Mouse (Mus musculus) thymus, adult 2 months (tissue): ENCODE data around the gene Cd151. TPM values are rescaled to one million over a fixed set of nuclear protein-coding genes. Genes with fewer than 3 reads are reported as not detected.

ENCODE experiments used
- DNase-seq: peaks from one replicate; pipeline ENCODE4 v3.0.0; 2021
- H3K27ac ChIP-seq: fragments of 200-500 bp; 2 replicates; pipeline ENCODE4 v1.5.1; 2012; ENCODE audit warnings: low read length, control low read depth; ENCODE audit not compliant: control insufficient read depth, insufficient read depth
- H3K27me3 ChIP-seq: fragments of 200-500 bp; 2 replicates; pipeline ENCODE4 v1.6.1; 2012; ENCODE audit warnings: mild to moderate bottlenecking, low read length, moderate library complexity, mixed read lengths; ENCODE audit not compliant: control insufficient read depth, insufficient read depth
- H3K36me3 ChIP-seq: fragments of 200-500 bp; 2 replicates; pipeline ENCODE4 v1.6.1; 2012; ENCODE audit warnings: mild to moderate bottlenecking, low read length, moderate library complexity; ENCODE audit not compliant: control insufficient read depth, insufficient read depth
- H3K4me1 ChIP-seq: fragments of 200-500 bp; replicated peaks from 2 replicates; pipeline ENCODE4 v1.6.1; 2012; ENCODE audit warnings: low read length; ENCODE audit not compliant: control insufficient read depth, insufficient read depth
- H3K4me3 ChIP-seq: fragments of 200-500 bp; 2 replicates; pipeline ENCODE4 v1.5.1; 2012; ENCODE audit warnings: mild to moderate bottlenecking, low read length, control low read depth, moderate library complexity; ENCODE audit not compliant: control insufficient read depth, insufficient read depth
- CTCF ChIP-seq: fragments of 200-500 bp; IDR thresholded peaks from 2 replicates; pipeline ENCODE4 v1.5.1; 2012; ENCODE audit warnings: mild to moderate bottlenecking, control low read depth, low read length, moderate library complexity, borderline replicate concordance; ENCODE audit not compliant: control insufficient read depth, poor library complexity, insufficient read depth; ENCODE audit errors: extremely low read depth
- POLR2A ChIP-seq: fragments of 200-500 bp; IDR thresholded peaks from 2 replicates; pipeline ENCODE4 v1.6.1; 2012; ENCODE audit warnings: mild to moderate bottlenecking, low read length, control low read depth, moderate library complexity; ENCODE audit not compliant: control insufficient read depth, poor library complexity, insufficient read depth; ENCODE audit errors: extremely low read depth
- WGBS: fragments of 180-500 bp; shearing (Covaris S2); methylation state at CpG from one replicate; pipeline ENCODE4 v1.1.7; 2018; 5-methylcytosine and 5-hydroxymethylcytosine counted together
- polyA plus RNA-seq: library from polyadenylated mRNA; depleted of rRNA; stranded (reverse); fragments of >200 nt; gene quantifications from 2 replicates; pipeline ENCODE4 v1.2.3, GENCODE M21; 2012

Cd151 gene
- polyA plus RNA-seq, 1 experiment: 186 TPM

- H3K27ac ChIP-seq: no peak overlapping the region
- DNase-seq: no peak
- H3K4me3 ChIP-seq: no peak overlapping the region
- peaks cover 14% of the 10 kb centered on the region for H3K4me1 ChIP-seq
- 59% methylated on average over 5 of the region's 5 CpGs for WGBS
- no peaks in the 10 kb centered on the region for H3K36me3 ChIP-seq
- TF ChIP-seq CTCF: no peak
- TF ChIP-seq POLR2A: no peak
- peaks cover 2% of the 10 kb centered on the region; the same call in 1 of the 2 replicates for H3K27me3 ChIP-seq
Measured at GRCm38 (mm10) chr7:141462333-141462821, 4.8 kb upstream of the Cd151 start.

GRCm38 (mm10) chr7:141463824-141464602 lies 3.2 kb upstream of the Cd151 start:
- Histone ChIP-seq H3K27me3 (peaks cover 2% of the 10 kb centered on the region; the same call in 1 of the 2 replicates), H3K4me1 (peaks cover 28% of the 10 kb centered on the region), H3K4me3 (no peak overlapping the region), H3K27ac (no peak overlapping the region), H3K36me3 (no peaks in the 10 kb centered on the region)
- TF ChIP-seq CTCF (no peak), POLR2A (no peak)
- 50% methylated on average over 12 of the region's 12 CpGs for WGBS
- DNase-seq: no peak

- 11% methylated on average over 38 of the region's 38 CpGs for WGBS
- no peak for DNase-seq
- Histone ChIP-seq H3K4me3 (no peak overlapping the region), H3K36me3 (no peaks in the 10 kb centered on the region), H3K27me3 (peaks cover 2% of the 10 kb centered on the region; the same call in 1 of the 2 replicates), H3K4me1 (peaks cover 30% of the 10 kb centered on the region), H3K27ac (no peak overlapping the region)
- no peak for TF ChIP-seq POLR2A
- TF ChIP-seq CTCF: no peak
Measured at GRCm38 (mm10) chr7:141464603-141465201, 2.5 kb upstream of the Cd151 start.

- DNase-seq: no peak
- H3K4me3 ChIP-seq: no peak overlapping the region
- H3K4me1 ChIP-seq: peaks cover 30% of the 10 kb centered on the region
- peaks cover 2% of the 10 kb centered on the region; the same call in 1 of the 2 replicates for H3K27me3 ChIP-seq
- WGBS: 55% methylated on average over 10 of the region's 10 CpGs
- H3K27ac ChIP-seq: no peak overlapping the region
- TF ChIP-seq POLR2A: no peak
- TF ChIP-seq CTCF: no peak
- 0 out of 2 replicates have a peak, but pooled peaks cover 3% of the 10 kb centered on the region for H3K36me3 ChIP-seq
Measured at GRCm38 (mm10) chr7:141465388-141466044, 1.7 kb upstream of the Cd151 start.

GRCm38 (mm10) chr7:141466045-141466394 lies 1.2 kb upstream of the Cd151 start:
- TF ChIP-seq POLR2A (no peak), CTCF (no peak)
- no peak for DNase-seq
- 80% methylated on average over 7 of the region's 7 CpGs for WGBS
- Histone ChIP-seq H3K4me1 (peaks cover 30% of the 10 kb centered on the region), H3K4me3 (no peak overlapping the region), H3K36me3 (0 out of 2 replicates have a peak, but pooled peaks cover 3% of the 10 kb centered on the region), H3K27ac (no peak overlapping the region), H3K27me3 (peaks cover 2% of the 10 kb centered on the region; the same call in 1 of the 2 replicates)

GRCm38 (mm10) chr7:141466607-141467148 lies 514 bp upstream of the Cd151 start:
- DNase-seq: no peak
- Histone ChIP-seq H3K4me1 (peaks cover 28% of the 10 kb centered on the region), H3K27ac (no peak overlapping the region), H3K4me3 (peak overlapping the region; percentile 99; the same call in 1 of the 2 replicates), H3K36me3 (0 out of 2 replicates have a peak, but pooled peaks cover 3% of the 10 kb centered on the region), H3K27me3 (peaks cover 2% of the 10 kb centered on the region; the same call in 1 of the 2 replicates)
- TF ChIP-seq POLR2A (no peak), CTCF (no peak)
- WGBS: 72% methylated on average over 10 of the region's 10 CpGs
